Mouse (Mus musculus): ENCODE data around the gene Cdh12. TPM values are rescaled to one million over a fixed set of nuclear protein-coding genes. Genes with fewer than 3 reads are reported as not detected.
"Not testable (repeated sequence)": the region's sequence is repeated elsewhere in the genome, so short reads cannot be mapped to it uniquely, and the experiment has no call there.

Gene Cdh12
- polyA plus RNA-seq, 1 experiment from 2014 or later = 0.58 TPM

DNA sequence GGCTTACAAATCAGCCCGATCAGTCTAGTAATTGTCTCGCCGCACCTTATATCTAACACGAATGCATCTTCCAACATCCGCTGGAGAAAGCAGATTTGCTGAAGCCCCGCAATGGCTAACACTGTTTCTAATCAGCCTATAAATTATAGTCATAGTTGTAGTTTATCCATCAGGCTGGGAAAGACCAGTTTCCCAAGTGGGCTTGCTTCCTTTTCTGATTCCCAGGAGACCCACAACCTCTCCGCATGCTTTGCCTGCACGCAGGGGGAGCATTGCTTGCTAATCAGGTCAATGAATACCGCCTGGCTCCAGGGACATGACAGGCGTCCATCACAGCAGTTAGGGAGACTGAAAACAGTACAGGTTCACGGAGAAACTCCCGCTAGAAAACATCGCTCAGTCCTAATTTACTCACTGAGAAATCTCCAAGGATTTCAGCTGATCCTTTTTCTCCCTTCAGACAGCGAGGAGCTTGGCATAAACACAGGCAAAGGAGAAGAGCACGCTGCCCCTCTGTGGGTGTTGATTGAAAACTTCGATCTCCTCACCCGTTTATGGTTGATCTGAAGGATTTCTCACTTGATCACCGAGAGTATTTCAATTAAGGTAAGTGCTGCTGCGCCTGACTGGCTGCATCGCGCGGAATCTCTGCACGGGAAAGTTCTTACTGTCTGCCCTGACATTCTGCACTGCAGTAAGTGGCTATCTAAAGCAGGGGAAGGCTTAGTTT, 662.0 kb downstream of the Cdh12 start:
- Histone ChIP-seq H3K9ac (no peak overlapping the region), H3K36me3 (no peaks in the 10 kb centered on the region)

GRCm38 (mm10) chr15:21114775-21115174, 665.7 kb downstream of the Cdh12 start:
- H3K4me2 ChIP-seq; H3K9ac ChIP-seq; ATAC-seq (ENCODE audit: insufficient number of reproducible peaks, low FRiP score, low TSS enrichment, low read depth); H3K4me1 ChIP-seq; H3K4me3 ChIP-seq; H3K27ac ChIP-seq; H3K36me3 ChIP-seq; H3K9me3 ChIP-seq; H3K27me3 ChIP-seq: not testable (repeated sequence)
- 94% methylated on average over 2 of the region's 2 CpGs for WGBS

More for the DNA sequence above, 662.0 kb downstream of the Cdh12 start:
- ATAC-seq (ENCODE audit: insufficient number of reproducible peaks, low FRiP score, low TSS enrichment, low read depth) = no peak
- WGBS = 10% methylated on average over 23 of the region's 23 CpGs
- no peak overlapping the region for H3K27ac ChIP-seq
- peak overlapping the region; percentile 59 for H3K4me2 ChIP-seq
- peaks cover 2% of the 10 kb centered on the region; the same call in 1 of the 2 replicates for H3K4me1 ChIP-seq
- H3K4me3 ChIP-seq = peak overlapping the region; percentile 35
- H3K9me3 ChIP-seq = no peaks in the 10 kb centered on the region
- H3K27me3 ChIP-seq = no peaks in the 10 kb centered on the region

GRCm38 (mm10) chr15:21130660-21131059, 681.6 kb downstream of the Cdh12 start:
- Histone ChIP-seq H3K4me3 (no peak overlapping the region), H3K36me3 (no peaks in the 10 kb centered on the region), H3K4me2 (no peak overlapping the region), H3K9me3 (no peaks in the 10 kb centered on the region), H3K27me3 (no peaks in the 10 kb centered on the region), H3K4me1 (no peaks in the 10 kb centered on the region), H3K9ac (no peak overlapping the region), H3K27ac (no peak overlapping the region)
- no peak for ATAC-seq (ENCODE audit: insufficient number of reproducible peaks, low FRiP score, low TSS enrichment, low read depth)

GRCm38 (mm10) chr15:21132999-21133398, 683.9 kb downstream of the Cdh12 start:
- Histone ChIP-seq H3K9me3 (no peaks in the 10 kb centered on the region), H3K4me3 (no peak overlapping the region), H3K27ac (no peak overlapping the region), H3K9ac (no peak overlapping the region), H3K36me3 (no peaks in the 10 kb centered on the region), H3K4me1 (no peaks in the 10 kb centered on the region), H3K4me2 (no peak overlapping the region), H3K27me3 (no peaks in the 10 kb centered on the region)
- no peak for ATAC-seq (ENCODE audit: insufficient number of reproducible peaks, low FRiP score, low TSS enrichment, low read depth)

- no peak overlapping the region for H3K9ac ChIP-seq
- ATAC-seq (ENCODE audit: insufficient number of reproducible peaks, low FRiP score, low TSS enrichment, low read depth) = no peak
- no peaks in the 10 kb centered on the region for H3K4me1 ChIP-seq
- no peaks in the 10 kb centered on the region for H3K9me3 ChIP-seq
- no peaks in the 10 kb centered on the region for H3K36me3 ChIP-seq
- H3K4me2 ChIP-seq = no peak overlapping the region
- no peak overlapping the region for H3K27ac ChIP-seq
- H3K27me3 ChIP-seq = no peaks in the 10 kb centered on the region
- WGBS = 61% methylated on average over 4 of the region's 4 CpGs
- H3K4me3 ChIP-seq = no peak overlapping the region
Measured at GRCm38 (mm10) chr15:21146896-21147295, 697.8 kb downstream of the Cdh12 start.

GRCm38 (mm10) chr15:21153602-21154001, 704.5 kb downstream of the Cdh12 start:
- Histone ChIP-seq H3K27me3 (no peaks in the 10 kb centered on the region), H3K4me3 (no peak overlapping the region), H3K27ac (no peak overlapping the region), H3K4me1 (no peaks in the 10 kb centered on the region), H3K9me3 (no peaks in the 10 kb centered on the region), H3K36me3 (no peaks in the 10 kb centered on the region), H3K9ac (no peak overlapping the region), H3K4me2 (no peak overlapping the region)
- 87% methylated on average over 3 of the region's 3 CpGs for WGBS
- no peak for ATAC-seq (ENCODE audit: insufficient number of reproducible peaks, low FRiP score, low TSS enrichment, low read depth)

DNA sequence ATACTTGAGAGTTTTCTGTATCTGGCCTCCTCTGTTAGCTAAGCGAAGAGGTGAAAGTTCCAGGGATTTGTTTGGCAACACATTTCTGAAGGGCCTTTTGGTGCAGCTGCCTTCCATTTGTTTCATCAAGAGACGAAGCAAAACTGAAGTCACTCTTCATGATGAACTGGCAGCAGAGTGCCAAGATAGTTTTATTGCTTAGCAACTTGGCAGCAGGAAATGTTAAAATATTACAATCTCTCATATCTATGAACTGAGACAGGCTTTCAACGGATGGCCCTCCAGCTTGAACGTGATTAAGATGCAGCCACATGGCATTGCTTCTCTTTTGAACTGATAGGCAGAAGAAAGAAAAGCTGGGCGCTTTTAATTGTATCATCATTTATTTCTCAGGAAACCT, 730.7 kb downstream of the Cdh12 start:
- 45% methylated on average over 5 of the region's 5 CpGs for WGBS
- Histone ChIP-seq H3K4me3 (no peak overlapping the region), H3K9me3 (no peaks in the 10 kb centered on the region), H3K36me3 (no peaks in the 10 kb centered on the region), H3K27me3 (no peaks in the 10 kb centered on the region), H3K9ac (no peak overlapping the region), H3K27ac (no peak overlapping the region), H3K4me2 (no peak overlapping the region), H3K4me1 (no peaks in the 10 kb centered on the region)
- no peak for ATAC-seq (ENCODE audit: insufficient number of reproducible peaks, low FRiP score, low TSS enrichment, low read depth)

DNA sequence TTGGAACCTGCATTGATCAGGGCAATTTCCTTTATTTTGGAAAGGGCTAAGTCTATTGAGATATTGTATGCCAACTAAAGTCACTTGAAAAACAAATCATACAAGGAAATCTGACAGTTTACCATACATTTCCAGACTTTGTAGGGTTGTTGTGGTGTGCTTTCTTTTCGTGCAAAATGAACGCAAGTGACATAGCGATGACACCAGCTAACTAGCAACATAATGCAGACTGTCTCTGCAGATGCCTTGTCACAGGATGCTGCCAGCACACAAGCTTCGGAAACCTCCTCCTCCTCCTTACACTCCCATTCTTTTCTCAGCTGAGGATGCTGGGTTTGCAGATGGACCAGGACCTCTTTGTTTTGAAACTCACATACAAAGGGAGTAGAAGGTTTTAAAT, 731.1 kb downstream of the Cdh12 start:
- H3K27ac ChIP-seq = no peak overlapping the region
- H3K4me3 ChIP-seq = no peak overlapping the region
- H3K4me1 ChIP-seq = no peaks in the 10 kb centered on the region
- 60% methylated on average over 4 of the region's 4 CpGs for WGBS
- no peak overlapping the region for H3K9ac ChIP-seq
- no peaks in the 10 kb centered on the region for H3K36me3 ChIP-seq
- ATAC-seq (ENCODE audit: insufficient number of reproducible peaks, low FRiP score, low TSS enrichment, low read depth) = no peak
- no peak overlapping the region for H3K4me2 ChIP-seq
- no peaks in the 10 kb centered on the region for H3K9me3 ChIP-seq
- no peaks in the 10 kb centered on the region for H3K27me3 ChIP-seq

DNA sequence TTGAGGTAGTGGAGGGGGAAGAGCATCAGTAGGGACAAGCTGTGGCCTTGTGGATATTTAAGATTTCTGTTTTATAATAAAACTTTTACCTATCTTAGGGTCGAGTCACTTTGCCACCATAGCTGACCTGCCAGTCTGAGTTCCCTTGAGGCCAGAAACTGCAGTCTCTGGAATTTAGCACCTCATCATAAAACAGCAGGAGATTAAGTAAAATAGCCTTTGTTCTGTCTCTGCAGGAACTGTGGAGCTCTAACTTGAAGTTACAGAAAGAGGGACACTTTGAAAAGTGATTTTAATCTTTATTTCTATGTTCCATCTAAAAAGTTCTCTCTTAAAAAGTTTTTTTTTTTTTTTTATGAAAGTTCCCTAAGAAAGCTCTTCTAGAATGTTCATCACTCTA, 736.7 kb downstream of the Cdh12 start:
- H3K27me3 ChIP-seq = no peaks in the 10 kb centered on the region
- no peak overlapping the region for H3K4me2 ChIP-seq
- H3K4me1 ChIP-seq = no peaks in the 10 kb centered on the region
- no peak overlapping the region for H3K27ac ChIP-seq
- WGBS = 17% methylated on average over 1 of the region's 1 CpGs
- ATAC-seq (ENCODE audit: insufficient number of reproducible peaks, low FRiP score, low TSS enrichment, low read depth) = no peak
- no peaks in the 10 kb centered on the region for H3K36me3 ChIP-seq
- H3K4me3 ChIP-seq = no peak overlapping the region
- H3K9ac ChIP-seq = no peak overlapping the region
- H3K9me3 ChIP-seq = no peaks in the 10 kb centered on the region

- not testable (repeated sequence) for ATAC-seq (ENCODE audit: insufficient number of reproducible peaks, low FRiP score, low TSS enrichment, low read depth); H3K27me3 ChIP-seq; H3K4me1 ChIP-seq; H3K27ac ChIP-seq; H3K4me3 ChIP-seq; H3K9ac ChIP-seq; H3K36me3 ChIP-seq; H3K4me2 ChIP-seq; H3K9me3 ChIP-seq
- WGBS = 84% methylated on average over 2 of the region's 2 CpGs
Measured at GRCm38 (mm10) chr15:21210089-21210488, 761.0 kb downstream of the Cdh12 start.

DNA sequence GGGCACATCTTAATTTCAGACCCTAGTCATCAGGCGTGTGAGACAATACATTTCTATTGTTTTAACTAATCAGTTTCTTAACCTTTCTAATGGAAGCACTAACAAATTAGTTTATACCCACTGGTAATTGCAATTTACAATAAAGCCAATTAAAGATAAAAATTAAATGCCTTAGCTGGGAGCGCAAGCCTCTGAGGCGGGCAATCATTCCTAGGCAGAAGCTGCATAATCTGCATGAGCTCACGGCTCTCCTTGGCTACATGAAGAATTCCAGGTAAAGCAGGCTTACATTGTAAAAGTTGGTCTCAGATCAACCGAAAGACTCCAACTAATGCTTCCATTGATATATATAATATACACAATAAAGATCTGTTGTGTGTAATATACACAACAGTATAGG, 773.9 kb downstream of the Cdh12 start:
- ATAC-seq (ENCODE audit: insufficient number of reproducible peaks, low FRiP score, low TSS enrichment, low read depth) = no peak
- no peaks in the 10 kb centered on the region for H3K4me1 ChIP-seq
- no peak overlapping the region for H3K4me2 ChIP-seq
- 86% methylated on average over 5 of the region's 5 CpGs for WGBS
- H3K36me3 ChIP-seq = no peaks in the 10 kb centered on the region
- H3K9me3 ChIP-seq = no peaks in the 10 kb centered on the region
- no peaks in the 10 kb centered on the region for H3K27me3 ChIP-seq
- no peak overlapping the region for H3K27ac ChIP-seq
- H3K4me3 ChIP-seq = no peak overlapping the region
- H3K9ac ChIP-seq = no peak overlapping the region

DNA sequence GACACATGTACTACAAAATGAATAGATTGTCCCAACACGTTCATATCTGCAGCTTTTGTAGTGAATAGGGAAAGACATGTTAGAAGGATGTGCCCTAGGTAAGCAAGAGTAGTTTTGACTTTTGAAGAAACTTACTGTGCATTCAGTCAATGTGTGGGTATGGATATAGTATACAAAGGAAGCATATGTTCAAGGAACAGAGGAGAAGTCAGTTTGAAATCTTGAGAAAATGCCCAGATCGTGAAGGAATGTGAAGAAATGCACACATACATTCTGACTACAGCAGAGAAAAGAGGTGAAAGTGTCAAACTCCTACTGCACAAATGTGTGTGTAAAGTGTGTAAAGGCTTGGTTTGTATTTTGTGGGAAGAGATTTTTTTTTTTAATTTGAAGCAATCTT, 812.3 kb downstream of the Cdh12 start:
- Histone ChIP-seq H3K4me3 (no peak overlapping the region), H3K27me3 (no peaks in the 10 kb centered on the region), H3K4me1 (no peaks in the 10 kb centered on the region), H3K9ac (no peak overlapping the region), H3K9me3 (no peaks in the 10 kb centered on the region), H3K27ac (no peak overlapping the region), H3K36me3 (no peaks in the 10 kb centered on the region), H3K4me2 (no peak overlapping the region)
- ATAC-seq (ENCODE audit: insufficient number of reproducible peaks, low FRiP score, low TSS enrichment, low read depth) = no peak
- WGBS = 78% methylated on average over 2 of the region's 2 CpGs

GRCm38 (mm10) chr15:21269856-21270255, 820.8 kb downstream of the Cdh12 start:
- no peak for ATAC-seq (ENCODE audit: insufficient number of reproducible peaks, low FRiP score, low TSS enrichment, low read depth)
- H3K9ac ChIP-seq = no peak overlapping the region
- no peaks in the 10 kb centered on the region for H3K27me3 ChIP-seq
- no peaks in the 10 kb centered on the region for H3K9me3 ChIP-seq
- no peaks in the 10 kb centered on the region for H3K36me3 ChIP-seq
- H3K4me3 ChIP-seq = no peak overlapping the region
- no peak overlapping the region for H3K27ac ChIP-seq
- no peaks in the 10 kb centered on the region for H3K4me1 ChIP-seq
- H3K4me2 ChIP-seq = no peak overlapping the region
- 88% methylated on average over 1 of the region's 1 CpGs for WGBS
